Mouse (Mus musculus): ENCODE results near the gene Erh.

Erh gene

DNA sequence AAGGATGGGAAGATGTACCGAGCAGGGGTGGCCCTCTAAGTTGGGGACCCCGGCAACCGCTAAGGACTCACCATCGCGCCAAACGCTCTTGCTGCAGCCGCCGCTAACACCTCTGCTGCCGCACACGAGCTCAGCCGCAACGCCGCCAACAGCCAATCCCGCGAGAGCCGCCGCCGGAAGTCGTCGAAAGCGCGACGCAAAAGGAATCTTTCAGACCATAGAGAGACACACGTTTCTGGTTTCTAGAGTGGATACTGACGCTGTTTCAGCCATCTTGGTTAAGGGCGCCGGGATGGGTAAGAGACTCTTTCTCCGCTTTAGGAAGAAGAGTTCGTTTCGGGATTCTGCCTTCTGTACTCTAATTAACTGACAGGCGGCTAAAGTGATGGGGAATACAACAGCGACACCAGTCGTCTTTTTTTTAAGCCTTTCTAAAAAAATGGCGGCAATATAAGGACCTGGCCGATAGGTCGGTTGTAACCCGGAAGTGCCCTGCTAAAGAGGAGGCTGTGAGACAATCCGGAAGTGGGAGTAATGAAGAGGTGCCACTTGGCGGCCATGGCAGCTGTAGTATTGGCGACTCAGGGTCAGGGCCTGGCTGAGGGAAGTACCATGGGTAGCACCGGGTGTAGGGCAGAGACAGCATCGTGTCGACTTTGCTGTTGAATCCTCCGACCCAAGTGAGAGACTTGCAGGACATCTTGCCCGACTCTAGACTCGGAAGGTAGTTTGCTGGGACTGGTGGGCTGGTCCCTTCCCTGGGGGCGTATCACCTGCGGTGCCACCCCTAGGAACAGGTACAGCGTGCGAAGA, at the start of gene Erh, which contains the start of gene Slc39a9:
Gene Erh (minus strand): TSS at position 649 of the 813 bp plus-strand sequence.
Gene Slc39a9 (plus strand): TSS at position 191 of the 813 bp plus-strand sequence.
- DNase-seq (ENCODE audit: low spot score in 2 of 2) = peak; percentile 93 to 96

DNA sequence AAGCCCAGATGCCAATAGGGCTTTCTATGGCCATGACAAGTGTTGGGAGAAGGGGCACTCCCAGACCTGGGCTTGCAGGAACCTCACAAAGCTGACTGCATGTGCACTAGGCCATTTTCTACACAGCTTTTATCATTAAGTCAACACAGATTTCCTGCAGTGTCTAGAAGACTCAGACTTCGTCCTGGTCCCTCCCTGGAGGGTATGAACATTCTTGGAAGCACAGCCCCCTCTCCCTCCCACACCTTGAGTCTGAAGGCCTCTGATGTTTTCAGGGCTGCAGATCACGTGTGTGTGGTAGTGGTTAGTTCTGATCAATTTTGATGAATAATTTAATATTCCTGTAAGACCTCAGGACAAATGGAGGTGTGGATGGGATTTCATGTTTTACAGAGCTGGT, 49.6 kb upstream of the Erh start:
- no peak for DNase-seq (ENCODE audit: low spot score in 2 of 2)

DNA sequence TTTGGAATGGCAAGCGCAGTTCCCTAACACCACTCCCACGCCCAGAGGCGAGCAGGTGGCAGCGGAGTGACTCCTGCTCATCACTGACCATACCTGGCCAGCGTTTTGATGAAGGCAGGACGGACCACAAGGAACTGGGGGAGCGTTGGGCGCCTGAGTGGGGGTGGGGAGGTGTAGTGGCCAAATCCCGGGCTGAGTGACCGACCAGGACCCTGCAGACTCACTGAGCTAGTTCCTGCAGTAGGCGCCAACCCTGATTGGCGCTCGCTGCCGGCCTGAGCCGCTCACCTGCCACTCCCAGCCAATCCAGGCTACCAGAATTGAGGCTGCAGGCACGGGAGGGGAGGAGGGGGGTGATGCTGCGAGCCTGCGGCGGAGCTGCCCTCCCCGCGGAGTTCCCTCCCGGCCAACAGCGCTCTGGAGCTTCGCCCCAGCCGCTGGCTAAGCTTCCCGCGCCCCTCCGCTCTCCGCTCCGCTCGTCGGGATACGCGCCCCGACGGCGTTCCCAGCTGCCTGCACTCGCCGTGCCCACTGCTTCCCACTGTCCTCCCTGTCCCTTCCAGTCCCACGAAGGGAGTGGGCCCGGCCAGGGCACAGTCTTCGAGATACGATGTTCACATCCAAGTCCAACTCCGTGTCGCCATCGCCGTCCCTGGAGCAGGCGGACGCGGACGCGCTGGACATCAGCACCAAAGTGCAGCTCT, 48.3 kb upstream of the Erh start, which contains the start of gene Plekhd1:
Gene Plekhd1 (plus strand): TSS at position 323 of the 704 bp plus-strand sequence.
- DNase-seq (ENCODE audit: low spot score in 2 of 2) = no peak

DNA sequence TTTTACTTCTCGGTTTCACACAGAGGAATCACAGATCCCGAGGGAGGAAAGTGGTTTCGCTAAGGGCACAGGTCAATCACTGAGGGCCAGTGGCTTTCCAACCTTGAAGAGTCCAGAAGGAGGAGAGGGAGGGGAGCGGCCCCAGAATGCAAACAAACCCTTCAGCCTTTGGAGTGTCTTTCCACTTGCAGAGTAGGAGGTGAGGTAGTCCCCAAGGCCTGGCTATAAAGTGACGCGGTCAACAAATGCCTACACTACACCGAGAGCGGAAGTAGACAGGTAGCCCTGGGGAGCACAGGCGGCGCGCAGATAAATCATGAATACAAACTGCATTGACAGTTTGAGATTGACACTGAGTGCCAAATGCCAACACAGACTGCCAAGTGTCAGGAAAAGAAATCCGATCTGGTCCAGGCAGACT, 47.5 kb upstream of the Erh start:
- DNase-seq (ENCODE audit: low spot score in 2 of 2) = no peak

DNA sequence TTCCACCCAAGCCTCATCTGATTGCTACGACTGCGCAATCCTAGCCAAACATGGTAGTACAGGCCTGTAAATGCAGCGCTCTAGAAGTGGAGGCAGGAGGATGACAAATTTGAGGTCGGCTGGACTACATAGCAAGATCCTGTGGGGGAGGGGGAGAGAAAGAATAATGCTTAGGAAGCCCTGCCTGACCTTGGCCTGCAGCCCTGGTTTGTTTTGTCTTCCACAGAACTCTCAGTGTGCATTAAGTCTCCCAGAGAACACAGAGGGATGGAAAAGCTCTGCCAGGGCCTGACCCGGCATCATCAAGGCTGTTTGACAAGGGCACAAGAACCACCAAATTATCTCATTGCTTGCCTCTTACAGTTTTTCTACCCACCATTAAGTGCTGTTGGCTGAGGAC, 45.6 kb upstream of the Erh start:
- DNase-seq (ENCODE audit: low spot score in 2 of 2) = no peak

DNA sequence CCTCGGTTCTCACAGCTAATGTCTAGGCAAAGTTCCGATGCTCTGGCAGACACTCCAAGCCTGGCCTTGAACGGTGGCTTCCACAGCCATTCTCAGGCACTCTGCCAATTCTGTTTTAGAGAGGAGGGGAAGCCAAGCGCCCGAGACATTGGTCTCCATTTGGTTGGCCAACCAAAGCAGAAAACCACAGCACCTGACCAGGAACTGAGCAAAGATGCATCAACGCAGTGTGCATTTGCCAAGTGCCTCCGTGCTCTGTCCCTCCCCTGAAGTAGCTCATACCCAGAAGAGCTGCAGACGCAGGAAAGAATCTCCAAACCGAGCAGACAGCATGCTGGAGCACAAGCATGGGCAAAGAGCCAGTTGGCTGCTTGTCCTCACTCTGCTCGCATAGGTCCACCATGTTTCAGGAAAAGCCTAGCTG, 43.7 kb upstream of the Erh start:
- DNase-seq (ENCODE audit: low spot score in 2 of 2) = peak; percentile 10 to 21

DNA sequence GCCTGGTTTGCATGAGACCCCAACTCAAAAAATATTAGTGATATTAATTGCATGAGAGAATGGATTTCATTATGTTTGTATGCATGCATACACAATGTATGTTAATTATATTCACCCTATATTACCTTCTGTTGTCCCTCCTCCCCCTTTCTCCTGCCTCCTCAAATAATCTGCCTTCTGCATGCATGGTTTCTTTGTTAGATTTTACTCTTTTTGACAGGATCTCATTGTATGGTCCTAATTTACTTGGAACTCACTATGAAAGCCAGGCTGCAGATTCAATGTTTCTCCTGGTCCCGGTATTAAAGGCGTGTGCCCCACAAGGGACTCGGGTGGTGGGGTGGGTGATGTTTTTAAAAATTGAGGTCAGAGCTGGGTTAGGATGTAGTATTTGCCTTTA, 40.2 kb upstream of the Erh start:
- no peak for DNase-seq (ENCODE audit: low spot score in 2 of 2)

DNA sequence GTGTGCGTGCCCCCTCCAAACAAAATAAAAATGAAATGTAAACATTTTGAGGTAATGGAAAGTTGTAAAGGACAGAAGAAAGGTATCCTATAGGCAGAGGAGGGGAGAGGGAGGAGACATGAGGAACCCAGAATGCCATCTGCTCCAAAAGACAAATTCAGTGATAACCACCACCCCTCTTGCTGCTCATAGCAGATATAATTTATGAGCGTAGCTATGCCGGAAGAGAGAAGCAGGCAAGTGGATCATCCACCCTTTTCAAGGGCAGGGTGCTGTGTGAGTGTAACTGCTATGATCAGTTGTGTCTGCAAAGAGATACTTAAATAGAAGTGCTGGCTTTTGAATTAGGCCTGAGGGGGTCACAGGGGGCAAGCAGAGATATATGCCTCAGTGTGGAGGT, 39.4 kb upstream of the Erh start:
- DNase-seq (ENCODE audit: low spot score in 2 of 2) = no peak

DNA sequence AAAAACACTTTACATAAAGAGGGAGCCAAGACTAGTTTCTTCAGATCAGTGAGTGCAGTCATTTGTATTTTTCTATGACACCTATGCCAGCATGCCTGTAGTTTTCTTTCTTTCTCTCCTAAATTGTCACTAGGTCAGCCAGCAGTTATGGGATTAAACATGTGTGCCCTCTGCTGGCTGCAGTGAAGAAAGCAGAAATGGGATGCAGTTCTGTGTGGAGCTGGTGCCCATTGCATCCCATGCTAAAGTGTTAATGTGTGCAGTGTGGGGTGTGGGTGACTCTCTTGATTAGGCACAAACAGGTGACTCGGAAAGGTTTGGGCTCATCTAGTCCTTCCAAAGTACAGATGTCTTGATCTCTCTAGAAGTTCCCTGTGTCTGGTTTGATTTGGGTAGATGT, 37.2 kb upstream of the Erh start:
- DNase-seq (ENCODE audit: low spot score in 2 of 2) = no peak

DNA sequence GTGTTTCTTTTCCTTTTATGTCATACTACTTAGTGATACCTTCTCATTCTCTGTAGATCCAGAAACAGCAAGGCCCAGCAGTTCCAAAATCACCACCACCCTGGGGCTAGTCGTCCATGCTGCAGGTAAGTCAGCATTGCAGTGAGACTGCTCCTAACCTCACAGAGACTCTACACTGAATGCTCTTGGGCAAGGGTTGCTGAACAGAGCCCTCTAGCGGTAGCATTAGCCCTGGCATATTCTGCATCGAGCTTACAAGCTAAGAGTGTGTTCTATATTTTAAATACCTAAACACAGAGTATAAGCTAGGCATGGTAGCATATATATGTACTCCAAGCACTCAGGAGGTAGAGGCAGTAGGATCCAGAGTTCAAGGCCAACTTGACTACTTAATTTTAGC, 29.0 kb upstream of the Erh start:
- peak in 1 of 2 experiments; percentile 33 for DNase-seq (ENCODE audit: low spot score in 2 of 2)

DNA sequence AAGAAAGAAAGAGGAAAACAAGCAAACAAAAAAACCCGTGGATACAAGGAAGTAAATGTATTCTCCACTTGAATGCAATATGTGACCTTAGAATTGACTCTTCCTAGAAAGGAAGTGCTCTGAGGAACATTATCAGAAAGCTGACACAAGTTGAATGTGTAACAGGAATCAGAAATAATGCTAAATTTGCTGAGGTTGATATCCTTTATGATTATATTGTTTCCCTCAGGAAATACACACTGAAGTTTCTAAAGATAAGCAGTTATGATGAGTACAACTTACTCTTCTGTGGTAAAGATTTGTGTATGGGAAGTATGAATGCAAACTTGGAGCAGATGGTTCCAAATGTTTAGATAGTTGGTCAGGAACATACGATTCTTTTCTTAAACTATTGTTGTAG, 24.2 kb upstream of the Erh start:
- no peak for DNase-seq (ENCODE audit: low spot score in 2 of 2)

DNA sequence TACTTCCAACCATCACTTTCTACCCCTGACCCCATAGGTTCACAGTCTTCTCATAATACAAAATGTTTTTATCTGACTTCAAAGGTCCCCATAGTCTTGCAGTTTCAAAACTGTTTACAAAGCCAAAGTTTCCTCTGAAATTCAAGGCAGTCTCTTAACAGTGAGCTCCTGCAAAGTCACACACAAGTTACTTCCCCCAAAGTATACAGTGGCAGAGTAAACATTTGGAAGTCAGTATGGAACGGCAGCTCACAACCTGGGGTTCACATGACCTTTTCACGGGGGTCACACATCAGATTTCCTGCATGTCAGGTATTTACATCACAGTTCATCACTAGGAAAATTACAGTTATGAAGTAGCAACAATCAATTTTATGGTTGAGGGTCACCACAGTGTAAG, 19.8 kb upstream of the Erh start:
- DNase-seq (ENCODE audit: low spot score in 2 of 2) = no peak

DNA sequence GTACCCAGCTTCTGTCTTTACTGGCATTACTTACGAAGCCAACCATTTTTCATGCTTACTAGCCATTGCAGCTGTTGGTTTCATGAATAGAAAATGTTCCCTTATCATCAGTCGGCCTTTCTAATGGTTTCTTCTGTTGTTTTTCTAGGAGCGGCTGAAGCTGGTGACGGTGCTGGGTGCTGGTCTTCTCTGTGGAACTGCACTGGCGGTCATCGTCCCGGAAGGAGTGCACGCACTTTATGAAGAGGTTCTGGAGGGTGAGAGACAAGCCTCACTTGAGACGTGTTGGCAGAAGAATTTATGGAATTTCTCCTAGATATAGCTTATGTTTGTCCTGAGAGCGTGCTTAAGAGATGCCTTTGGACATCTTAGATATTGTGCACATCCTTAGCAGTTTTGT, 18.2 kb upstream of the Erh start:
- no peak for DNase-seq (ENCODE audit: low spot score in 2 of 2)

DNA sequence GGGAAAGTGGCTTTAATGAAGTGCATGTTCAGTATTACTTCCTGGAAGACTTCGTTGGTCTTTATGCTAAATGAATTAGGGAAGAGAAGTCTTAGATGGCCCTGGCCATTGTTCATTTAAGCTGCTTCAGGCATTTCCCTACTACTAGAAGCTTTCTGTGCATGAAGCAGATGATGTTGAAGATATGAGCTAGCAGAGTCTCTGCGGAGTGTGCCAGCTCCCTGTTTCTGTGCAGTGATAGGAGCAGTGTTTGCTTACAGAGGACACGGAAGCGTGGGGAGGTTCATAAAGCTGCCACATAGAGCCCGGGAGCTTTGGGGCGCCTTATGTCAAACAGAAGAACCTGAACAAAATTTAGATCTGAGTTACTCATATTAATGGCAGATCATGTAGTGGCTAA, 14.5 kb upstream of the Erh start:
- DNase-seq (ENCODE audit: low spot score in 2 of 2) = no peak

DNA sequence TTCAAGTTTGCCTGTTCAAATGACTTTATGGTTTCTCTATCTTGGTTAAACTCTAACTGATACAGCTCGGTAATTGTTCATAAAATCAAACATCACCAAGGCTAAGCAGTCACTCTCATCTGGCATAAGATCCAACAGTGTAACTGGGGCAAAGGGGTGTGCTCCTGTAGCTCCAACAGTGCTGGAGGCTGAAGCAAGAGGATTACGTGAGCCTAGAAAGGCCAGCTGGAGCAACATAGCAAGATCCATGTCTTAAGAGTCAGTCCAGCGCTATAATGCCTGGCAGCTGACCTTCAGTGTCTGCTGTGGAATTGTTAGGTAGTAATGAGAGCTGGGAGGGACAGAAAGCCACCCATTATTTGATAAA, 10.5 kb upstream of the Erh start:
- peak in 1 of 2 experiments; percentile 9 for DNase-seq (ENCODE audit: low spot score in 2 of 2)

DNA sequence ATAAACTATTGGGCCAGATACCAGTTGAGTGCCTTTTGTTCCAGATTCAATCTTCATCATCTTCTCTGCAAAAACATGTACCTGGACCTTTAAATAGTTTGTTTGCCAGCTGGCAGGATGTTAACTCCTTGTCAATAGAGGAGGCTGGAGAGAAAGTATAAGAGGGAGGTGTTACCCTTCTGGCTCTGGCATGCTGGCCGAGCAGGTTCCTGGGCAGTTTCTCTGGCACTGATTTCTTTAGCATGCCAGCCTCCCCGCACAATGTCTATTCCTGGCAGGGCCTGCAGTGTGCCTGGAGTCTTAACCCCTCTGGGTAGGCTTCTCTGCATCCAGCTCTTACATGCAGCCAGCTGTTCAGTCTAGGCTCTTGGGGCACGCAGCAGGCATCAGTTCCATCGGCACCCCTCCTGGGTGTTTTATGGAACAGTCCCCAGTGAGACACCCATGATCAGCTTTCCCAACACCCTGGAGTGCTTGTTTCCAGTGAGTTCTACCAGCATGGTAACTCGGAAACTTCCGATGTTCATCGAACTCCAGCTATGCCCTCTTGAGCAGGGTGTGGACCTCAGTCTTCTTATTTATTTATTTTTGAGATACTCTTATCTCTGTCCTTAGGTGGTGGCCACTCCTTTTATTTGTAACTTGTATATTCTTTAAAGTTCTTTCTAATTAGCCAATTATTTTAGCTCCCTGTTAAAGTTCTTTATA, 10.0 kb upstream of the Erh start:
- peak; percentile 44 for DNase-seq (ENCODE audit: low spot score in 2 of 2)

DNA sequence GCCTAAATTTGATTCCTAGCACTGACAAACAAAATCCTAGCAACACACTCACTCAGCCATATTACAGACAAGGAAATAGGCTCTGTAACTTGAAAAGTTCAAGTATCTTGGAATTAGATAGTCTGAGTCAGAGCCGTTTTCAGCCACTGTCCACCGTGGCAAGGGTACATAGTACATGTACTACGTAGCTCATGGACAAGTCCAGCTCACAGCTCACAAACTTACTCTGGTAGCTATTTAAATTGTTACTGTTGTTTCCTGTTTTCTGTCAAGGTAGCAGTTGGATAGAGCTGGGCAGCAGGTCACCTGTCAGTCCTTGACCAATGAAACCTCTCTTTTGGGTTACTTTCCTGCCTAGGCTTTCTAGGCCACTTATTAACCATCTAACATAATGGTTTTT, 2.2 kb upstream of the Erh start:
- no peak for DNase-seq (ENCODE audit: low spot score in 2 of 2)

DNA sequence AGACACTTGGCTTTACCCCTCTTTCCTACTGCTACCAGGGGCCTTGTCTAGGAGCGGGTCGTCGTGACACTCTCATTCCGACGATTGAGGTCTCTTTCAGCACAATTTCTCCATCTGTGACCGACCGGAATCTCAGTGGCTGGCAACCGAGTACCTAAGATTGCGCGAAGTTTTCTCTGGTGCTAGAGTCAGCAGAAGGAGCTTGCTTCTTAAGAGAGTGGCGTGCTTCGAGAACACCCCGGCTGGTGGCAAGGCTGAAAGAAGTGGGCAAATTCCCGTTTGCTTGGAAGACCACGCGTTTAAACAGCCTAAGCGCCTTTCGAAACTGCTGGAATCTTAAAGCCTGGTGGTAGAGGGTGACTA, 346 bp upstream of the Erh start:
- no peak for DNase-seq (ENCODE audit: low spot score in 2 of 2)

DNA sequence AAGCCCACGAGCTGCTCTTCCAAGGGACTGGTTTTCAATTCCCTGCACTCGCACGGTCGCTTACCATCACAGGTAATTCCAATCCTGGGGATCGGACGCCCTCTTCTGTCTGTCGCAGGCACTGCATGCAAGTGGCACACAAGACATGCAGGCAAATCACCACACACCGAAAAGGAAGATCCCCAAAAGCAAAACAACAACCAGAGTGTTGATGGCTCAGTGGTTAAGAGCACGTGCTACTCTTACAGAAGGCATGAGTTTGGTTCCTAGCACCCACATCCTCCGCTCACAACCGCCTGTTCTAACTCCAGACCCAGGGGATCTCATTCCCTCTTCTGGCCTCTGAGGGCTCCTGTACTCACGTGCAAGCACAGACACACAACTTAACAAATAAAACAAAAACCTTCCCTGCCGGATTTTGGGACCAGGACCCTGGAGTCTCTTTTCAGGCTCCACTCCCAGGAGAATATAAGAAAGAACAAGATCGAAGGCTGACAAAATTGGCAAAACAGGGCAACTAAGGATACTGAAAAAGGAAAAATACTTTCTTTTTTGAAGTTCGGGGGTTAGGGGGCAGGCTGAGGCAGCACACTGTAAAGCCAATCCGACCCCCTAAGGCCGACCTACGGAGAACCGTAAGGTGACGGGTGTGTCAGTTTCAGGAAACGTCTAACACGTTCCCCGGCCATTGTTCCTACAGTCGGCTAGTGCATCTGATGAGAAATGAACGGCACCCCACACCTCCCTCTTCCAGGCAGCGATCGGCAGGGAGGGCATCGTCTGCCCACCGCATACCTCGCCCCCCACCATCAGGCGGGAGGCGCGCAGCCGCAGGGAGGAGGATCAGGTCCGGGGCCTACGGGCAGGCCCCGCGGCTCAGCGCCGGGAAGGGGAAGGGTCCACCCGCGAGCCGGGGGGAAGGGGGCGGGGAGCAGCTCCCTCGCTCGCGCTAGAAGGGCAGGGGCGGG, 1.1 kb downstream of the Erh start:
- peak; percentile 6 to 23 for DNase-seq (ENCODE audit: low spot score in 2 of 2)

DNA sequence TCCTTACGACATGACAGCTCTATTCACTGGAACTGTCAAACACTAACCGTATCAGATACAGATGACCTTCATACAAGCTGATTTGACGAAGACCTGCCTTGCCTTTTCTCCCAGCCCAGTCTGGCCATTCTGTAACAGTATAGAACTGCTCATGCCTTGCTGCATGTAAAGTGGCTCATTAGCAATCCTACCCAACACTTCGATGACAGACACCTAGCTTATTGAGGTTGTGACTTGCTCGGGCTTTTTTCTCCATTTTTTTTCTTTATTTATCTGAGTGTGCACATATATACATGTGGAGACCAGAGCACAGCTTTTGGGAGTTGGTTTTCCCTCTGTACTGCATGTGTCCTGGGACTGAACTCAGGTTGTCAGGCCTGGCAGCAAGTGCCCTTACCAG, 12.4 kb downstream of the Erh start:
- no peak for DNase-seq (ENCODE audit: low spot score in 2 of 2)

DNA sequence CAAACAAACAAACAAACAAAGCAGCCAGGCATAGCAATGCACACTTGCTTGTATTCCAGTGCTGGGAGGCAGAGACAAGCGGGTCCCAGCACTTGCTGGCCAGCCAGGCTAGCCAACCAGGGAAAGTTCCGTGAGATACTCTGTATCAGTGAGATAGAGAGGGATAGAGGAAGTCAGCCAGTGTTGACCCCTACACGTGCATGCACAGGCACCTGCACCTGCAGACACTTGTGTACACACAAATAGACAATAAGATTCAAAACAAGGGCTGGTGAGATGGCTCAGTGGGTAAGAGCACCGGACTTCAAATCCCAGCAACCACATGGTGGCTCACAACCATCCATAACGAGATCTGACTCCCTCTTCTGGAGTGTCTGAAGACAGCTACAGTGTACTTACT, 23.6 kb downstream of the Erh start:
- no peak for DNase-seq (ENCODE audit: low spot score in 2 of 2)

Measured in heart, adult 9 months (tissue).